Mouse (Mus musculus): ENCODE data around the gene Tmem132d.
"Not testable (repeated sequence)": the region's sequence is repeated elsewhere in the genome, so short reads cannot be mapped to it uniquely, and the experiment has no call there.

Tmem132d gene

GRCm38 (mm10) chr5:127755594-127755993 is 677.3 kb downstream of the Tmem132d start:
- DNase-seq: no peak

GRCm38 (mm10) chr5:127751262-127751975 is 681.5 kb downstream of the Tmem132d start:
- DNase-seq: no peak

- not testable (repeated sequence) for DNase-seq
These were observed 683.3 kb downstream of the Tmem132d start for GRCm38 (mm10) chr5:127749540-127749939.

GRCm38 (mm10) chr5:127741331-127741730 is 691.5 kb downstream of the Tmem132d start:
- DNase-seq: no peak

Data from lung, postnatal 4 days (tissue).